Mouse (Mus musculus): ENCODE data around the gene Mgll. TPM values are rescaled to one million over a fixed set of nuclear protein-coding genes. Genes with fewer than 3 reads are reported as not detected.

Mgll gene
- total RNA-seq, 2 experiments from 2014 or later = 197 to 247 TPM

DNA sequence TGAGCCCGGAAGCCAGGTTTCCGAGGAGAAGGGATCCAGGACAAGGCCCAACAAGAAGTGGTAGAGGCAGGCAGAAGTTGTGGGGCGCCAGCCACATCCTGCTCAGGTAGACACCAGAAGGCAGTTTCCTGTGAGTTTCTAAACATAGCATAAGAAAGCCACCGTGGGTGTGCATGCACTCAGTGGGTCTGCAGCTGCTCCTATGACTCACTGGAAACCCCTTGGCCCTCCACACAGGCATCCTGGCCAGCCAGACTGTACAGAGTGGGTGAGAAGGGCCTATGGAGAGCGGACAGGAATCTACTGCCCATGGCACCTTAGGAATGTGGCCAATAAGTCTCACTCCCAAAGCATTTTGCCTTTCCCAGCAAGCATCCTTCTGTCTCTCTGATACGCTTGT lies 45.5 kb downstream of the Mgll start:
- no peak for DNase-seq (ENCODE audit: low spot score in 2 of 2)

DNA sequence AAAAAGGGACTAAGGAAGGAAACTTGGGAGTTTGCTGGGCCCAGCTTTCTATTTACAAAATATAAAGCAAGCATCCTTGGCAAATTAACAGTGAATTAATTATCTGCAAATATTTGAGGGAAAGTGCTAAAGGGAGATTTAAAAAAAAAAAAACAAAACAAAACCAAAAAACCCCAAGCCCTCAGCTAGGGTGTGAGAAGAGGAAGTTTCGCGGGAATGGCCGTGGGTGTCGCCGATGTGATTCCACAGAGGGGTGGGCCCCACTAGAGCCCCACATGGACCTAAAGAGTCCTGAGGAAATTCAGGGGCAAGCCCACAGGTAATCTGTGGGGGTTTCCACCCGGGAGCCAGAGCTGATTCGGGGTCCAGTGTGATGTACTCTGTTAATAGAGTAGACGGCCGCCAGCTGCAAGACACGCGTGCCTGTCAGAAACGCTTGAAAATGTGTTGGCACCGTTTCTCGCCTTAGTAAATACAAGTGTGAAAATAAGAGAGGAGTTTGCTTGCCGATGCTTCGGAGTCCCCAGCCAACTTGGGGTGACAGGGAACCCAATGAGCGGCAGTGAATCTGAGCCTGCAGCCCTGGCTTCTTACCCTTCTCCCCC lies 46.2 kb downstream of the Mgll start:
- no peak for DNase-seq (ENCODE audit: low spot score in 2 of 2)

DNA sequence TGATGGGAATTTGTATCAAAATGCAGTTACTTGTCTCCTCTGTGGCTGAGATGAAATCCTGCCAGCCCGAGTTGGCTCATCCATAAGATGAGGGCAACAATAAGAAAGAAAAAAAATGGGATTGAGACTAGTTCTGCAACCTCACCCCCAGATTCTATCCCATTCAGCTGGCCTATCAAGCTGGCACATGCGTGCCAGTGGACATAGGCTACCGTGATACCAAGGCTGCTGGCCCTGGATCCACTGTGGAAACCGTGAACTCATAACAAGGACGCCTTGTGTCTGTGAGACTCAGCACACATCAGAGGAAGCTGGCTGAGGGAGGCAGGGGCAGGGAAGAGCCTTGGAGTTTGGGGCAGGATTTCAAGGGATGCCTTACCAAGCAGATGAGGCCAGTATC lies 46.8 kb downstream of the Mgll start:
- no peak for DNase-seq (ENCODE audit: low spot score in 2 of 2)

DNA sequence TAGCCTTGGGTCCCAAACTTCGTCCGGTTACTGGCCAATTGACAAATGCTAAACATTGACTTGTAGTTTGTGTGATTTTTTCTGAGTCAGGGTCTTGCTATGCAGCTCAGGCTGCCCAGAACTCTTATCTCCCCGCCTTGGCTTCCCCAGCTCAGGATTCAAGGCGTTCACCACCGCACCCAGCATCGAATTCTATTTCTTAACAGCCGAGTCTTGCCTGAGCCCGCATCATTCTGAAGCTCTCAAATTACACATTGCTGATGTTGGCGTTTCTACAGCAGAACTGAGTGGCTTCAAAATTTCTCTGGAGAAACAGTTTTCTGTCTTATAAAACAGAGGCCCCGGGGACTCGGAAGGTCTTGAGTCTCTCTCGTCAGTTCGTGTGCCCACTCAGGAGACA lies 47.8 kb downstream of the Mgll start:
- DNase-seq (ENCODE audit: low spot score in 2 of 2) = no peak

DNA sequence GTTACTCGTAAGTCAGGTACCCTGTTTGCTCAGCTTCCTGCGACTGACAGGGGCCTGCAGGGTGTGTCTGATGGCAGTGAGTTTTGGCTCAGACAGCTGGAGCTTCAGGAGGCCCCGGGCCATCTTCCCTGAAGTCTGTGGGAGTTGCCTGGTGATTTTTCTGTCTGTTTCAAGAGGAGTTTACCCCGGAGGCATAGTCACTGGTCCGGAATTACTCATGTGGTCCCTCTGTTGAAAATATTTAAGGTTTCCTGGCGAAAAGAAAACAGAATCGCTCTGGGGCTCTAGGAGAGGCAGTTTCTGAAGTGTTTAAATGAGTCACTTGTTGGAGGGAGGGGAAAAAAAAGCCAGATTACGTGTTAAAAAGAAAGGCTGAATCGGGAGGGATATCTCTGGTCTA lies 49.8 kb downstream of the Mgll start:
- no peak for DNase-seq (ENCODE audit: low spot score in 2 of 2)

DNA sequence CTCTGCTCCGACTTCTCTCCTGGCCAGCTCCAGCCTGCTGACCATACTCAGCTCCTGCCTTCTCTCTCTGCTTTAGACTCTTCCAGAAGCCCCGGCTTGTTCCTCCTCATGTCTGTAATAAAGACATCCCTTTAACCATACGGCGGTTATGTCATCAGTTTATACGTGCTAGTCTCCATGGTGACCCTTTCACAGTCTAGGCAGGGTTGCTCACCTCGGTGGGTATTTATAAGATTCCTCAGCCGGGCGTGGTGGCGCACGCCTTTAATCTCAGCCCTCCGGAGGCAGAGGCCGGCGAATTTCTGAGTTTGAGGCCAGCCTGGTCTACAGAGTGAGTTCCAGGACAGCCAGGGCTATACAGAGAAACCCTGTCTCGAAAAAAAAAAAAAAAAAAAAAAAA lies 51.1 kb downstream of the Mgll start:
- DNase-seq (ENCODE audit: low spot score in 2 of 2) = no peak

DNA sequence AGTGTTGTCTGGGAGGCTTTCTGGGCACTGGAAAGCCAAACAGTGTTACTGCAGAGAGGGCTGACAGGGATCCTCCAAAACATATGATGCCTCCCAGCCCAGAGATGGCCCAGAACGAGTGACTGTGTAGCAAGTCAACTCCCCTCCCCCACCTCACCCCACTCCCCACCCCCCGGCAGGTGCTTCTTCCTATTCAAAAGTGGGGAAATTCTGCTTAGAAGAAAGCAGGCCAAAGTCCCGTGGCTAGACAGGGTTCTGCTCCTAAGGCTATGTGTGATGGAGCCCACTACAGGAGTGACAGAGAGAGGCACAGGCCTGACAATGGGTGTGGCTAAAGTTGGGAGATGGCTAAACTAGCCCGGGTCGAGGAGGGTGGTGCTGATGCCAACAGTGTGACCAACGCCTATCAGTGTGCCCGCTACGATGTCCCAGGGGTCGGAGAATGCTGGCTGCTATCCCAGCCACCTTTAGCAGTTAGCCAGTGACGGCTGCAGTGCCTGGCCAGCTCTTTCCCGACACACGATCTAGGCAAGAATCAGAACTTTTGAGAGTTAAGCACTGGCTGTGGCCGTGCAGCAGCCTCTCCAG lies 52.2 kb downstream of the Mgll start:
- no peak for DNase-seq (ENCODE audit: low spot score in 2 of 2)

DNA sequence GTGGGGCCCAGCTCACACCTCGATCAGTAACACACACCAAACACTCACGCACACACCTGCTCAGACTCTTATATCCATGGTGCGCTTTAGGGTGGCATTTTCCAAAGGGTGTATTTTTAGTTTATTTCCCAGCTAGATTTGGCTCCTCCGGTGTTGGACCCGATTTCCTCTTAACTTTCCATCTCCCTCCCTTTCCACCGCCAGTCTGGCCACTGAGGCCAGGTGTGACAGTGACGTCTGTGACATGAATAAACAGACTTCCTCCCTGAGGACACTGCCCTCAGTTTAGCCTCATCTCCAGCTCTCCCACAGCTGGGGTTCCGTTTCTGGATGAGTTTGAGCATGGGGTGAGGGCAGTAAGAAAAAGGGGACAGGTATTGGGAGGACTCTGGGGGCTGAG lies 52.8 kb downstream of the Mgll start:
- DNase-seq (ENCODE audit: low spot score in 2 of 2) = no peak

DNA sequence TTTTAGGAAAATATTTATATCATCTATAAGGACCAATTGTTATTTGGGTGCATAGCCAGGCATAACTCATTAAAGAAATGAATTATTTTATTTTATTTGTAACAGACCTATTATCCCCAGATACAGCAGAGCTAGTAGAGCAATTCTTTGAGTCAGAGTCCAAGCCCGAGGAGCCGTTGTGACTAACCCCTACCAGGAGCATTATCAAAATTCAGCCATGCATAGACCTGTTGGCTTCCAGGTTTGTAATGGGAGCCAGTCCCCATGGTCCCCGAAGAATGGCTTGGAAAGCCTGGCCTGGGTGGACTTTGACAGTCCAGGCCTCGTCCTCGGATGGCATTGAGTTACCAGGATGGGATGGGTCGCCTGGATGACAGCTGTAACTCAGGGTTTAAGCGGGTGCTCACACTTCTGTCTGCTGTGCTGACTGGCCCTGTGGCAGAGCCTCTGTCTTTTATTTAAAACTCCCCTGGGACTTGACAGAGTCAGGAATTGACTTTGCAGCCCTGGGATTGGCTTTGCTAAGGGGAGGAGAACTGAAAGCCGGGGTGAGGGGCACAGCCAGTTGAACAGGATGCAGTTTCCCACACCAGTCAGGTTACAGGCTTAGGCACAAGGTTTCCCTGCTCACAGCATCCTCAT lies 54.0 kb downstream of the Mgll start:
- DNase-seq (ENCODE audit: low spot score in 2 of 2) = no peak

DNA sequence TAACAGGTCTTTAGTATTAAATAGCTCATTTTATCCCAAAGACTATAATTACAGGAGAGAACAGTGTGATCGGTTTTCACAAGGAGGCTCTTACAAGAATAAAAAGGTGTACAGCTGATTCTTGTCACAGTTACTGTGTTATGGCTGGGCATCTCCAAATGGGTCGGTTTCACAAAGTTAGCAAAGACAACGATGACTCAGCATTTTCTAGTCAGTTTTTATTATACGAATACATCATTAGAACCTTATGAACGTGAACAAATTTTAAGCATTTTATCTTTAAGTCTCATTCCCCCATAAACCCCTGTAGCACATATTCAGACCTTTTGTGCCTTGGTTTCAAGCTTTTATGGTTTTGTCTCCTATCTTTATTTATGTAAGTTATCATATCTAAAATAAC lies 55.5 kb downstream of the Mgll start:
- DNase-seq (ENCODE audit: low spot score in 2 of 2) = no peak

DNA sequence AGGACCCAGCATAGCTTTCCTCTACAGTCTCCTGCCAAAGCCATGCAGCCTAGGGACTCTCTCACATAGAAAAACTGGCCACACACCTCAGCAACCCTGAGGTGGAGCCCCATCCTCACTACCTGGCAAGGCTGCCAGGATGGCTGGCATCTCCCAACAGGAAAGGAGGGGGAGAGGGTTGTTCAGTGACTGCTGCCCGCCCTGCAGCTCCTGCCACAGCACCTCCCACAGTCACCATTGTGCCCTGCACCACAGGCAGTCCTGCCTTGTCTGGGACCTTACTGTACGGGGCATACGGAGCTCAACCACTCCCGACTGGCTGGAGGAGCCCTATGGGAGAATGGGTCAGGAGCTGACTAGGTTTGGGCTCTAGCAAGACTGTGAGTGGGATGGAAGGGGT lies 57.7 kb downstream of the Mgll start:
- no peak for DNase-seq (ENCODE audit: low spot score in 2 of 2)

DNA sequence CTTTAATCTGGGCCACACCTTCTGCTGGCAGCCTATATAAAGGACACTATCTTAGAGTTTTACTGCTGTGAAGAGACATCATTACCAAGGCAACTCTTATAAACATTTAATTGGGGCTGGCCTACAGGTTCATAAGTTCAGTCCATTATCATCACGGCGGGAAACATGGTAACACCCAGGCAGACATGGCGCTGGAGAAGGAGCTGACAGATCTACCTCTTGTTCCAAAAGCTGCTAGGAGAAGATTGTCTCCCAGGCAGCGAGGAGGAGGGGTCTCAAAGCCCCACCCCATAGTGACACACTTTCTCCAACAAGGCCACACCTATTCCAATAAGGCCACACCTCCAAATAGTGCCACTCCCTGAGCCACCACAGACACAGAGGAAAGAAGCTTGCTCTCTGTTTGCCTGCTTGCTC lies 58.8 kb downstream of the Mgll start:
- no peak for DNase-seq (ENCODE audit: low spot score in 2 of 2)

DNA sequence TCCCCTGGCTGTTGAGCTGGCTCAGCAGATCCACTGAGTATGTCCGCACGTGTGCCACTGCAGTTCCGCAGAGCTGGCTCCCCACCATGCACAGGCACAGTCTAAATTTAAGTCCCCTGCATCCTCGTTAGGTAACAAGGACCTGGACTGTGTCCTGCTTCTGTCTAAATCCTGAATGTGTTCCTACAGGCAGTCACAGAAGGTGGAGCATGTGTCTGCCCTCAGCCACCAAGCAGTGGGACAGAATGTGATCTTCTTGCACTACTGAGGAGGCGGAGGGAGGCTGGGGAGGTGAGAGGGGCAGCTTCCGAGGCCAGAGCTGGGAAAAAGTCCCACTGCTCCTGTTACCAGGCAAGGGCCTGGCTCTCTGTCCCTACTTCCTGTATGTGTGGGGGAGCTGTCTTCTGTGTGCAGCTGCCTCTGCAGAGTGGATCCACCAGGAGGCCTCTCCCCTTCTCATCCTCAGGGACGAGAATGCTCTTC lies 60.5 kb downstream of the Mgll start:
- no peak for DNase-seq (ENCODE audit: low spot score in 2 of 2)

DNA sequence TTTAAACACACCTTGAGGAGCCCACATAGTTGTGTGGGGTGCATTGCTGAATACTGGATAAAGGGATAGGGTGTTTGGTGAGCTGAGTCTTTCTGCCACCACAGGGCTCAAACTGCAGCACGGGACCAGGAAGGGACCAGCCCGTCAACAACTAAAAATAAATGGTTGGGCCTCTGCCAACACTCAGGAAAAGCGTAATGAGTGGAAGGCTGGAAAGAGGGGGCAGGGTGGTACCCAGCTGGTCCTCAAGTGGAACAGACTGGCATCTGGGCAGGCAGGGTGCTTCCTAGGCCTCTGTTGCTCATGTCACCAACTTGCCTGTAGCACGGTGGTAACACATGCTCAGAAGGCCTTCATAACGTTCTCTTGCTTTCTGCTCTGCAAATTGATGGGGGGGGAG lies 61.1 kb downstream of the Mgll start:
- DNase-seq (ENCODE audit: low spot score in 2 of 2) = no peak

DNA sequence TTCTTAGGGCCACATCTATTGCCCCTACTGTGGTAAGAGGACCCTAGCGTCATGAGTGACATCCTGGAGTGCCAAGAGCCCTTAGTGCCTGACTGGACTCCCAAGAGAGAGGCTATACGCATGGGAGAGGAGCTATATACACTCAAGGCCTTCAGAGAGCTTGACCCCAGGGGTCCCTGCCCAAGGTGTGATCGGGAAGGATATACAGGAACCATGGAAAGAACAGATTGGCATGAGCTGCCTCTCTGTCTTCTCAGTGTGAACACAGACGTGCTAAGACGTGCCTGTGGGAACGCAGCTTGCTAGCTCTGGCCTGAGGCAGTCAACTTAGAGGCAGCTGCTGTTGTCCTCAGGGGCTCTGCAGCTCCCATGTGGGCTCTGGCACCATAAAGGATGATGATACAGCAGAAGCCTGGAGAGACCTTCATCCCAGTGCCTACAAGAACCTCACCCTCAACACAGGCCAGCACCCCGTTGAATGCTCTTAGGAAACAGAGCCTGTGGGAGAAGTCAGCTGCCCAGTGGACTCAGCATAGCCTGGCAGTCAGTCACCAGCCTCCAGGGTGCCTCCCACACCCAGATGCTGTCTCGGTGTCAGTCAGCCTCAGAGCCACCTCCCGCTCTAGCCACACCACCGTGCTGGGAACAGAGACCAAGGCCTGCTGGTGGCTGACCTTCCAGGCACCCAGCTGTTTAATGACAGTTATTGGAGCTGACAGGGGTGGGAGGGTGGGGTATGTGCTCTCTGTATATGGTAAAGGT lies 61.8 kb downstream of the Mgll start:
- no peak for DNase-seq (ENCODE audit: low spot score in 2 of 2)

DNA sequence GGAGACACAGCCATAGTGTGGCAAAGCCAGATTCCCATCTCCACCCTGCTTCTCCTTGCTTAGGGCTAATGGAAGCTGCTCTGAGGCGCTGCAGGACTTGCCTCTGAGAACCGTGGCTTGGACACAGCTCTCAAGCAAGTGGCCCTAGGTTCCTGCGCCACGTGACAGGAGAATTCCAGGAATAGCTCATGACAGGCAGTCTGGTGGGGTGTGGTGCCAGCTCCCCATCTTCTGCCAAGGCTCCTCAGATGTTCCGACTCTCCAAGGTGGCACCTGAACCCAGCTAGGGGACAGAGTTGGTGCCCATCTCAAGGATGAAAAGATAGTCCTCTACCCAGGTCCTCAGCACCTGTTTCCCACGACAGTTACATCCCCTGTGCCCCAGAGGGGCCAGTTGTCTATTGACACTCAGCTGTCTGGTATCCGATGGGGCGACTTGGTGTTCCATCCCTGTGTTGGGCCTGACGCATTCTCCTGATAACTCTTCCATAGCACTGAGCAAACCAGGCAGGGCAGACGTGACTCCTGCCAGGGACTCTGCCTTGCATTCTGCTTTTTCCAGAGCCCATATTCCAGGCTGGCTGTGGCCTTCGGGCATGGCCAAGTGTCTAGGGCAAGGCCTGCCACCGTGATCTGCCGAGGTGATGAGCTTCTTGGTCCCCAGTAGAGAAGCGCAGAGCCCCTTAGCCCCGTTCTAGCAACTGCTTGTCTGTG lies 62.7 kb downstream of the Mgll start:
- no peak for DNase-seq (ENCODE audit: low spot score in 2 of 2)

DNA sequence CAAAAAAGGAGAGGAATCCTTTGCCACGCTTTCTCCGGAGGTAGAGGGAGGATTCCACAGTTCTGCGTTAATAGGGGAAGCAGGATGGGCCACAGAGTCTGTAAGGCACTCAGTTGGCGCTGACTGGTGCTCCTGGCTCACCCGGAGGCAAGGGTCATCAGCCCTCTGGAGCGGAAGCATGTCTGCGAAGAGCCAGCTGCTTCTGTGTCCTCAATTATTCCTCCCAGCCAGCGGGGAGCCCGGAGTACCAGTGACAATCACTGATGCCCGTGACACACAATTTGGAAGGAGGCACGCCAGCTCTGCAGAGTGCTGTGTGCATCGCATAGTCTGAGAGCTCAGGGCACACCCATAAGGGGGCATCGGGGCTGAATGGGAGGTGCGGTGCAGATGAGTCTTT lies 63.3 kb downstream of the Mgll start:
- no peak for DNase-seq (ENCODE audit: low spot score in 2 of 2)

DNA sequence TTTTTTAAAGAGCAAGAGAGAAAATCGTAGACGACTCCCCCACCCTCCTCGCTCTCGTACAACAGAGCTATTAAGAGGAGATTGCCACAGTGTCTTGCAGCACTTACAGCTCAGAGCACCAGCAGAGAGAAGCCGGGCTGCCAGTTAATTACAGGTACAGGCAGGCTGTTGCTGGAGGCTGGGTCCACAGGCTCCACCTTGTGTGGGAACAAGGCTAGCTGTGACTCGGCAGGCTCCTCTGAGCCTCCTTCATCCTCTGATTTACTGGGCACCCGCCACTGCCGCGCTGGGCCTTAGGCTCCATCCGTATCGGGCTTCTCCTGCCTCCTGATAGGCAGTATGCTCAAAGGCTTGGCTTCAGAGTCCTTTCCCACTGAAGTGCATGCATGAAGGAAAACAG lies 64.0 kb downstream of the Mgll start:
- no peak for DNase-seq (ENCODE audit: low spot score in 2 of 2)

DNA sequence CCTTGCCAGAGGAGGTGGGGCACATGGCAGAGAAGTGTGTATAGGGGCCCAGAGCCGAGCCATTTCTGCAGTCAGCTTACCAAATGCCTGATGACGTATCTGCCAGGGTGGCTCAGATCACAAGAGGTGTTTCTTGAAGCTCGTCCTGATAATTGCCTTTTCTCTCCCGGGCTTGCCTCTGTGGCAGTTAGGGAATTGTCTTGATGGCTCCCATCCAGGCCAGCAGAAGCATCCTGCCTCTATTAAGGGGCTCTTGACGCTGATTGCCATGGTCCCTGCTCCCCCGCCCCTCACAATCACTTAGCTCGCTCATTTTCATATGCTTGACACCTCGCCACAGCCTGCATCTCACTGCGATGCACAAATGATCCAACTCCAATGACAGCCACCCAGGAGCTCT lies 67.1 kb downstream of the Mgll start:
- DNase-seq (ENCODE audit: low spot score in 2 of 2) = no peak

DNA sequence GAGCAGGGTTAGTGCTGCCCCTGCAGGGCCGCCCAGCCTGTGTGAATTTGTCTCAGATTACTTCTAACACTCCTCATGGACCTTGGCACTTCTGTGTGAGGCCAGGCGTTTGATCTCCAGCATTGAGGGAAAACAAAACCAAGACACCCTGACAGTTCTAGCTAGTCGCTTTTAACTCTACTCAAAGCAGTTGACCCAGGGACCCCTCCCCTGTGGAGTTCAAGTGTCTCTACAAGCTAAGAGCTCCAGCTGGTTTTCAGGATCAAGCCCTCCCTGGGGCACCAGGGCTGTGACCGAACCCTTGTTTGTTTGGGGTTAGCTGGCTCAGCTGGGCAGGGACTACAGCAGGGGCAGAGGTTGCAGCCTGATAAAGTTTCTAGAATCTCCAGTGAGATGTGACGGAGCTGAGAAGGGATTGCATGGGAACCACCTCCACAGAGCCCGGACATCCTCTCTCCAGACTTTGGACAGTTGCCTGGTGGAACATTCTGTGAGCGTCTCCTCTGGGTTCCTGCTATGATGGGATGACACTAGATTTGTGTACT lies 68.0 kb downstream of the Mgll start:
- no peak for DNase-seq (ENCODE audit: low spot score in 2 of 2)

DNA sequence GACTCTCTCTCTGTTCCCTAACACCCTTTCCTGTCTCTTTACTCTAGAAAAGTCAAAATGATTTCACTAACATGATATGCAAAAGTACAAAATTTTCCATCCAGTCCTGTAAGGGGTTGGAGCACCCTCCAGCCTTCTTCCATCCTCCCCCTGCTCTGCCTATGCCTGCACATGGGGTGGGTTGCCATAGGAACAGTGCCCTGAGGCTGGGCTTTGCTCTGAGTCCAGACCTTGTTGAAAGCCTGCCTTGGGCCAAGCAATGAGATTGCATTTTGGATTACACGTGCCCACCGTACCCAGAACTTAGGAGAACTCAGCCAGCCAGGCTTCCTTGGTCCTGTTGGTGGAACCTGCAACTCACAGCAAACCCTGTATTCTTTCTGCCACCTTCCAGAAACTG lies 69.0 kb downstream of the Mgll start:
- no peak for DNase-seq (ENCODE audit: low spot score in 2 of 2)
